Mouse (Mus musculus) hindbrain, embryonic 11.5 days (tissue): ENCODE results near the gene Gm3404. TPM values are rescaled to one million over a fixed set of nuclear protein-coding genes. Genes with fewer than 3 reads are reported as not detected.
"Not testable (repeated sequence)": the region's sequence is repeated elsewhere in the genome, so short reads cannot be mapped to it uniquely, and the experiment has no call there.

ENCODE experiments used
- ATAC-seq: fragments of 200-750 bp; cut with Nextera tagmentation; 2 replicates; pipeline ENCODE4 v1.8.0; 2017; ENCODE audit warnings: mild to moderate bottlenecking, moderate TSS enrichment, moderate library complexity; ENCODE audit not compliant: low FRiP score
- DNase-seq: peaks from one replicate; pipeline ENCODE4 v3.0.0-alpha.2; 2015; ENCODE audit warnings: low spot score
- H3K27ac ChIP-seq: fragments of 300-500 bp; sonication (generic); 2 replicates; pipeline ENCODE4 v1.5.1; 2014; ENCODE audit warnings: mild to moderate bottlenecking, low read depth, low read length
- H3K27me3 ChIP-seq: fragments of 300-500 bp; sonication (generic); 2 replicates; pipeline ENCODE4 v1.6.1; 2014; ENCODE audit warnings: mild to moderate bottlenecking, low read length, moderate library complexity, mixed read lengths; ENCODE audit not compliant: control insufficient read depth, insufficient read depth
- H3K36me3 ChIP-seq: fragments of 300-500 bp; sonication (generic); 2 replicates; pipeline ENCODE4 v1.6.1; 2014; ENCODE audit warnings: mild to moderate bottlenecking, low read length, moderate library complexity, mixed read lengths; ENCODE audit not compliant: control insufficient read depth, insufficient read depth
- H3K4me1 ChIP-seq: fragments of 300-500 bp; sonication (generic); replicated peaks from 2 replicates; pipeline ENCODE4 v1.6.1; 2014; ENCODE audit warnings: low read length, mixed read lengths; ENCODE audit not compliant: control insufficient read depth, insufficient read depth
- H3K4me2 ChIP-seq: fragments of 300-500 bp; sonication (generic); replicated peaks from 2 replicates; pipeline ENCODE4 v1.6.1; 2014; ENCODE audit warnings: mild to moderate bottlenecking, low read depth, low read length
- H3K4me3 ChIP-seq: fragments of 300-500 bp; sonication (generic); 2 replicates; pipeline ENCODE4 v1.5.1; 2014; ENCODE audit warnings: low read depth, low read length
- H3K9ac ChIP-seq: fragments of 300-500 bp; sonication (generic); 2 replicates; pipeline ENCODE4 v1.6.1; 2014; ENCODE audit warnings: low read depth, low read length
- H3K9me3 ChIP-seq: fragments of 300-500 bp; sonication (generic); 2 replicates; pipeline ENCODE4 v1.6.1; 2016; ENCODE audit warnings: low read length; ENCODE audit not compliant: control insufficient read depth
- WGBS: fragments of 180-500 bp; shearing (Covaris S2); extraction: QIAGEN DNeasy Blood & Tissue Kit; methylation state at CpG from one replicate; pipeline ENCODE4 v1.1.7; 2014; 5-methylcytosine and 5-hydroxymethylcytosine counted together
- polyA plus RNA-seq: library from polyadenylated mRNA; unstranded; fragments of >200 nt; fragmentation: Nextera tagmentation; extraction: Ambion mirVana; gene quantifications from 2 replicates; pipeline ENCODE4 v1.2.1, GENCODE M21; 2014

Gm3404 gene
- not detected in 2 replicates for polyA plus RNA-seq

DNA sequence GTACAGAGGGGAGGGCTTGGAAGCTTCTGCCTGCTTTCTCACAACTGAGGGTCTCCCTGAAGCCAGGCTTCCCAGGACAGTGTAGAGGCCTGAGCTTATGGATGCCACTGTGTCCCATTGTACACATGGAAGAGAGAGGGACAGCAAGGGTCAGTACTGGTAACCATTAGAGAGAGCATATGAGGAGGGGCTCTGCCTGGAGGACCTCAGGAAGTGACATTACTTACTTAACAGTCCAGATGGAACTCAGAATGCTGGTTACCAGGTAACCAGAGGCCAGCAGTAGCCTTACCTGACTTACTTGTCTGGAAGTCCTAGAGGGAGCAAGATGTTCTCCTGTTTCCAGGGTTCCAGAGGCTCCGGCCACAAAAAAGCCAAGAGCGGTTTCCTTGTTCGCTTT lies at the start of gene Gm3404:
Gene Gm3404, plus strand, starts transcription at position 301 of the 400 bp plus-strand sequence.
- H3K36me3 ChIP-seq, ATAC-seq, H3K9ac ChIP-seq, H3K9me3 ChIP-seq, H3K4me1 ChIP-seq, H3K27ac ChIP-seq, H3K4me2 ChIP-seq, DNase-seq, H3K27me3 ChIP-seq, H3K4me3 ChIP-seq: not testable (repeated sequence)
- no CpG with 5 or more reads among the region's 3 CpGs for WGBS

- 12% methylated on average over 4 of the region's 4 CpGs for WGBS
- ATAC-seq, H3K36me3 ChIP-seq, H3K9ac ChIP-seq, H3K4me1 ChIP-seq, H3K4me2 ChIP-seq, H3K4me3 ChIP-seq, H3K27ac ChIP-seq, H3K27me3 ChIP-seq, H3K9me3 ChIP-seq: not testable (repeated sequence)
- peak; percentile 8 for DNase-seq
Measured at GRCm38 (mm10) chr5:146479564-146479963, 46.0 kb upstream of the Gm3404 start.

DNA sequence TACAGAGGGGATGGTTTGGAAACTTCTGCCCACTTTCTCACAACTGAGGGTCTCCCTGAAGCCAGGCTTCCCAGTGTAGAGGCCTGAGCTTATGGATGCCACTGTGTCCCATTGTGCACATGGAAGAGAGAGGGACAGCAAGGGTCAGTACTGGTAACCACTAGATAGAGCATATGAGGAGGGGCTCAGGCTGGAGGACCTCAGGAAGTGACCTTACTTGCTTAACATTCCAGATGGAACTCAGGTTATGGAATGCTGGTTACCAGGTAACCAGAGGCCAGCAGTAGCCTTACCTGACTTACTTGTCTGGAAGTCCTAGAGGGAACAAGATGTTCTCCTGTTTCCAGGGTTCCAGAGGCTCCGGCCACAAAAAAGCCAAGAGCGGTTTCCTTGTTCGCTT lies 43.9 kb upstream of the Gm3404 start, which contains the start of gene Gm6408:
Gene Gm6408, plus strand, starts transcription at position 301 of the 400 bp plus-strand sequence.
- not testable (repeated sequence) for H3K4me2 ChIP-seq, H3K36me3 ChIP-seq, H3K9ac ChIP-seq, ATAC-seq, H3K27me3 ChIP-seq, DNase-seq, H3K9me3 ChIP-seq, H3K4me1 ChIP-seq, H3K4me3 ChIP-seq, H3K27ac ChIP-seq
- 100% methylated on average over 1 of the region's 3 CpGs for WGBS

DNA sequence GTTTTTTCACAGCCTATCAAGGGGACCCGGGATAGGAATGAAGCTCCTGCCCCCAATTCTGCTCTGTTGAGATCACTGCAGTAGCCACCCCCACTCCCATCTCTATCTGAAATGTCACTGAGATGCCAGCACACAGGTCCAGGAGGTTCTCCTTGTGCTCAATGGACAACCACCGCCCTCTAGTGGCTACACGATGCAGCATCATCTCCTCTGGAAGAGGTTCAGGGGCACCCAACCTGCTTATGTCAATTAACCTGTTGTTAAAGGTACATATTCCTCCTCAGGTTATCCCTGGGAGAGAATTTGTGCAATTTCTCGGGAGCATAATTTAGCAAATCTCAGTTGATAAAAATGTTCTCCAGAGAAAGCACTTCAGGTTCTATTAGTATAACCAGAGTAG lies 36.6 kb upstream of the Gm3404 start:
- not testable (repeated sequence) for H3K27ac ChIP-seq, H3K9me3 ChIP-seq, DNase-seq, ATAC-seq, H3K9ac ChIP-seq, H3K36me3 ChIP-seq, H3K27me3 ChIP-seq, H3K4me3 ChIP-seq, H3K4me2 ChIP-seq, H3K4me1 ChIP-seq
- 12% methylated on average over 3 of the region's 4 CpGs for WGBS

GRCm38 (mm10) chr5:146491063-146491462 lies 34.5 kb upstream of the Gm3404 start, which contains the start of gene Gm6370:
Gene Gm6370 (plus strand): TSS chr5:146491363.
- not testable (repeated sequence) for H3K27ac ChIP-seq, H3K36me3 ChIP-seq, H3K4me2 ChIP-seq, H3K9ac ChIP-seq, H3K4me3 ChIP-seq, ATAC-seq, H3K9me3 ChIP-seq, H3K4me1 ChIP-seq, DNase-seq, H3K27me3 ChIP-seq
- no CpG with 5 or more reads among the region's 5 CpGs for WGBS

GRCm38 (mm10) chr5:146502099-146502498 lies 23.5 kb upstream of the Gm3404 start, which contains the start of gene 4930449I24Rik:
Gene 4930449I24Rik (plus strand): TSS chr5:146502399.
- H3K27me3 ChIP-seq, H3K4me2 ChIP-seq, H3K36me3 ChIP-seq, ATAC-seq, H3K27ac ChIP-seq, H3K9me3 ChIP-seq, H3K4me1 ChIP-seq, H3K4me3 ChIP-seq, H3K9ac ChIP-seq, DNase-seq: not testable (repeated sequence)
- WGBS = no CpG with 5 or more reads among the region's 5 CpGs

DNA sequence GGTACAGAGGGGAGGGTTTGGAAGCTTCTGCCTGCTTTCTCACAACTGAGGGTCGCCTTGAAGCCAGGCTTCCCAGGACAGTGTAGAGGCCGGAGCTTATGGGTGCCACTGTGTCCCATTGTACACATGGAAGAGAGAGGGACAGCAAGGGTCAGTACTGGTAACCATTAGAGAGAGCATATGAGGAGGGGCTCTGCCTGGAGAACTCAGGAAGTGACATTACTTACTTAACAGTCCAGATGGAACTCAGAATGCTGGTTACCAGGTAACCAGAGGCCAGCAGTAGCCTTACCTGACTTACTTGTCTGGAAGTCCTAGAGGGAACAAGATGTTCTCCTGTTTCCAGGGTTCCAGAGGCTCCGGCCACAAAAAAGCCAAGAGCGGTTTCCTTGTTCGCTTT lies 11.8 kb upstream of the Gm3404 start, which contains the start of gene Gm3402:
Gene Gm3402, plus strand, starts transcription at position 301 of the 400 bp plus-strand sequence.
- ATAC-seq, H3K4me2 ChIP-seq, H3K27me3 ChIP-seq, DNase-seq, H3K4me1 ChIP-seq, H3K27ac ChIP-seq, H3K4me3 ChIP-seq, H3K36me3 ChIP-seq, H3K9me3 ChIP-seq, H3K9ac ChIP-seq: not testable (repeated sequence)
- no CpG with 5 or more reads among the region's 5 CpGs for WGBS

DNA sequence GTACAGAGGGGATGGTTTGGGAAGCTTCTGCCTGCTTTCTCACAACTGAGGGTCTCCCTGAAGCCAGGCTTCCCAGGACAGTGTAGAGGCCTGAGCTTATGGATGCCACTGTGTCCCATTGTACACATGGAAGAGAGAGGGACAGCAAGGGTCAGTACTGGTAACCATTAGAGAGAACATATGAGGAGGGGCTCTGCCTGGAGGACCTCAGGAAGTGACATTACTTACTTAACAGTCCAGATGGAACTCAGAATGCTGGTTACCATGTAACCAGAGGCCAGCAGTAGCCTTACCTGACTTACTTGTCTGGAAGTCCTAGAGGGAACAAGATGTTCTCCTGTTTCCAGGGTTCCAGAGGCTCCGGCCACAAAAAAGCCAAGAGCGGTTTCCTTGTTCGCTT lies 11.7 kb downstream of the Gm3404 start, which contains the start of gene Gm3409:
Gene Gm3409, plus strand, starts transcription at position 301 of the 400 bp plus-strand sequence.
- H3K4me2 ChIP-seq, H3K27ac ChIP-seq, ATAC-seq, H3K9ac ChIP-seq, H3K27me3 ChIP-seq, H3K36me3 ChIP-seq, H3K4me1 ChIP-seq, H3K9me3 ChIP-seq, DNase-seq, H3K4me3 ChIP-seq: not testable (repeated sequence)
- WGBS = 100% methylated on average over 2 of the region's 3 CpGs

GRCm38 (mm10) chr5:146555836-146556235 lies 30.2 kb downstream of the Gm3404 start, which contains the start of gene Gm3415:
Gene Gm3415 (plus strand): TSS chr5:146556136.
- H3K4me2 ChIP-seq, H3K9ac ChIP-seq, H3K9me3 ChIP-seq, ATAC-seq, H3K27me3 ChIP-seq, H3K4me1 ChIP-seq, H3K36me3 ChIP-seq, DNase-seq, H3K4me3 ChIP-seq, H3K27ac ChIP-seq: not testable (repeated sequence)
- no CpG with 5 or more reads among the region's 3 CpGs for WGBS
